Mouse (Mus musculus): Measurements from ENCODE around the gene Aoc3. TPM values are rescaled to one million over a fixed set of nuclear protein-coding genes. Genes with fewer than 3 reads are reported as not detected.
"Not testable (repeated sequence)": the region's sequence is repeated elsewhere in the genome, so short reads cannot be mapped to it uniquely, and the experiment has no call there.

The Aoc3 gene
- total RNA-seq, 2 experiments from 2014 or later = 1.6 to 2.7 TPM

DNA sequence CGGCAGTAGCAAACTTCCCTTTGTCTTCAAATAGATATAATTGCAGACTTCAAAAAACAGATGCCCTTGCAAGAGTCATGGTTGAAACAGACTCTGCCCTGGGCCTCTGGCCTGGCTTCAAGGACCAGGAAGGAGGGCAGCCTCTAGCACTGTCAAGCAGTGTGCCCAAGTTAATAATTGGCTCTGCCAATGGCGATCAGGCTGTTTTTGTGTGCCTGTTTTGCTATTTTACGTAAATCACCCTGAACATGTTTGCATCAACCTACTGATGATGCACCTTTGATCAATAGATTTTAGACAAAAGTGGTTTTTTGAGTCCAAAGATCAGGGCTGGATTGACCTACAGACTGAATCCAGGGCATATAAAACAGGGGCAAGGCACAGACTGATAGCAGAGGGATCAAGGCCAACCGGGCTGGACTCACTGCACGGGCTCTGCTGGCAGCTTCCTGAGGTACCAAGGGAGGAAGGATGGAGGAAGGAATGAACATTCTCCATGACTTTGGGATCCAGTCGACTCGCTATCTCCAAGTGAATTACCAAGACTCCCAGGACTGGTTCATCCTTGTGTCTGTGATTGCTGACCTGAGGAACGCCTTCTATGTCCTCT lies 37.0 kb downstream of the Aoc3 start, which contains the start of gene G6pc:
TSS of gene G6pc (plus strand) at position 236 of the 610 bp plus-strand sequence.
- no peak for DNase-seq (ENCODE audit: low spot score in 2 of 2)

DNA sequence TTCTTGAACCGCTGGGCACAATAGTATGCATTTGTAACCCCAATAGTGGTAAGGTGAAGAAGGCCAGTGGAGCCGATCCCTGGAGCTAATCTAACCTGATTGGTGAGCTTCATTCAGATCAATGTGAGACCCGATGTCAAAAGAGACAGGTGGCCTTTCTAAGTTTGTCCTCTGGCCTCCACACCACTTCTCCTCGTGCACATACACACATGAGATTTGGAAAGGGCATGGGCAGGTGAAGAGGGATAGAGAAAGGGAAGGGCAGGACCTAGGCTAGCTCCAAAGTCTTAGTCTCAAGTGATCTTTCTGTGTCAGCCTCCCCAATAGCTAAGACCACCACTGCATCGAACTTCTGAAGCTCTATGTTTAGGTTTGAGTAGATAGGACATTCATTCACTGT lies 39.7 kb downstream of the Aoc3 start:
- DNase-seq (ENCODE audit: low spot score in 2 of 2) = no peak

DNA sequence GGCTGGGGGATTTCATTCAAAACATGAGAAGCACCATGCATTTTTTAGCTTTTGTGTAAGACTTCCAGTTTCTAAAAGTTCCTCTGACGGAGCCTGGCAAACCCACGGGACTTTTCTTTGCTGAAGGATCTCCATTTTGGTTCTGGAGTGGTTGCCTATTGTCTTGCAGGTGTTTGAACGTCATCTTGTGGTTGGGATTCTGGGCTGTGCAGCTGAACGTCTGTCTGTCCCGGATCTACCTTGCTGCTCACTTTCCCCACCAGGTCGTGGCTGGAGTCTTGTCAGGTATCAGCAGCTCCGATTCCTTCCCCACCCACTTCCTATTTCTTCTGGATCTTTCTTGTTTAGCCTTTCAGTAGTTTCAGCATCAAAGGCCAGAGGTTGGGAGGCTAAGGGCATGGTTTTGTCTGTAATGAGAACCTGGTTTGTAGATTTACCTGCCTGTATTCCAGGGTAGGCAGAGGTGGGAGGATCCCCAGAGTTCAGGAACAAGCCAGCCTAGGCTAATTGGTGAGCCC lies 44.1 kb downstream of the Aoc3 start:
- no peak for DNase-seq (ENCODE audit: low spot score in 2 of 2)

DNA sequence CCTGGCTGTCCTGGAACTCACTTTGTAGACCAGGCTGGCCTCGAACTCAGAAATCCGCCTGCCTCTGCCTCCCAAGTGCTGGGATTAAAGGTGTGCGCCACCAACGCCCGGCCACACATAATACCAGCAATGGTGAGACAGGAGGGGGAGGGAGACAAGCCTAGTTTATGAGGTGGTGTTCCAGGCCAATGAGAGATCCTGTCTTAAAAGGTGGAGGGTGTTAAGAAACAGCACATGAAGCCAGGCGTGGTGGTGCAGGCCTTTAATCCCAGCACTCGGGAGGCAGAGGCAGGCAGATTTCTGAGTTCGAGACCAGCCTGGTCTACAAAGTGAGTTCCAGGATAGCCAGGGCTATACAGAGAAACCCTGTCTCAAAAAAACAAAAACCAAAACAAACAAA lies 47.8 kb downstream of the Aoc3 start:
- DNase-seq (ENCODE audit: low spot score in 2 of 2) = not testable (repeated sequence)

DNA sequence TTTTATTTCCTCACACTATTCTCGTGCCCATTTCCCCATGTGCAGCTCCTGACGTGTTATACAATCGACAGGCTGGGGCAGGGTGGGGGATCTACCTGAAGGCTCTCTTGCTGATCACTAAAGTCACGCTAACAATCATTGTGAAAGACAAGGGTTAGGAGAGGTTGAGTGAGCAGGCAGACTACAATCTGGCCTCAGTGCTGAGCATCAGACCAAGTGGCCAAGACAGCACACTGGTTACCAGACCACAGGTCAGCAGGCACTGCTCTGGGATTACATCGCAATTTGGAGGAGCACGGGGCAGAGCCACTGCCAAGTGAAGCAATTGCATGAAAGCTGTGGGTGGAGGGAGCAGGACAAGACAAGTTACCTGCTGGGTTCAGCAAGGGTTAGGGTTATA lies 48.5 kb downstream of the Aoc3 start:
- DNase-seq (ENCODE audit: low spot score in 2 of 2) = no peak

DNA sequence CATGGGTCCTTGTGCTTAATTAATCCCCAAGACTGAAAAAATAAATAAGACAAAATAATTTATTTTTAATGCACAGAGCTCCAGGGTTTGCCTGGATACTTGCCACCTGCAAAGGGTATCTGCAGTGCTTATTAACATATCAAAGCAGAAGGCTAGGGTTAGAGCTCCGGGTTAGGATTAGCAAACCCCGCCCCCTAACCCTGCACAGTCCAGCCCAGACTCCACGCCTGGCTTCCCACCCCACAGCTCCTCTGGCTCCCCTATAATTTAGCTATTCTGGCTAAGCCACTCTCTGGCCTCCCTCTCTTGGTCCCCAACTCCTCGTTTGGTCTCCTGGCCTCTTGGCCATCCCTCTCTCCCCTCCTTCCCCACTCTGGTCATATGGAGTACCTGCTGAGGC lies 51.4 kb downstream of the Aoc3 start:
- no peak for DNase-seq (ENCODE audit: low spot score in 2 of 2)

Small RNA genes within 50 kb of the gene (microRNA-seq; reads per million reads assigned to microRNA genes)
- gene Gm25593 = 0 reads per million in 2 experiments

Other genes starting within 250 kb of the Aoc3 start
- 10 to 100 TPM; 32.6 to 35.7 TPM for gene Coasy, start 248.0 kb upstream of the Aoc3 start, total RNA-seq (2021)
- gene Mlx, start 243.3 kb upstream of the Aoc3 start, total RNA-seq (2021) = 10 to 100 TPM; 46.3 to 49.6 TPM
- 1 to 10 TPM; 2.7 to 4.9 TPM for gene Psmc3ip, start 235.2 kb upstream of the Aoc3 start, total RNA-seq (2021)
- gene Retreg3, start 210.7 kb upstream of the Aoc3 start, total RNA-seq (2021) = 10 to 100 TPM; 57.1 to 61.1 TPM
- 10 to 100 TPM; 48.9 to 52.6 TPM for gene Tubg1, start 210.7 kb upstream of the Aoc3 start, total RNA-seq (2021)
- gene Tubg2, start 174.7 kb upstream of the Aoc3 start, total RNA-seq (2021) = 10 to 100 TPM; 36.7 to 41.0 TPM
- 100 to 1,000 TPM; 137 to 149 TPM for gene Cntnap1, start 160.1 kb upstream of the Aoc3 start, total RNA-seq (2021)
- 10 to 100 TPM; 14.2 to 16.1 TPM for gene Plekhh3, start 159.3 kb upstream of the Aoc3 start, total RNA-seq (2021)
- gene Ccr10, start 155.2 kb upstream of the Aoc3 start, total RNA-seq (2021) = under 1 TPM in 1 of 2 experiments, not detected in 1; 0.18 TPM
- 10 to 100 TPM; 38.2 to 40.0 TPM for gene Ezh1, start 104.1 kb upstream of the Aoc3 start, total RNA-seq (2021)
- gene Ramp2, start 84.6 kb upstream of the Aoc3 start, total RNA-seq (2021) = 10 to 100 TPM; 74.0 to 75.7 TPM
- gene Vps25, start 76.9 kb upstream of the Aoc3 start, total RNA-seq (2021) = 10 to 100 TPM; 72.3 to 80.9 TPM
- gene Wnk4, start 70.0 kb upstream of the Aoc3 start, total RNA-seq (2021) = 1 to 10 TPM; 6.9 to 9.4 TPM
- under 1 TPM; 0.33 to 0.46 TPM for gene Cntd1, start 51.6 kb upstream of the Aoc3 start, total RNA-seq (2021)
- gene Coa3, start 51.5 kb upstream of the Aoc3 start, total RNA-seq (2021) = 10 to 100 TPM; 82.2 to 93.7 TPM
- 100 to 1,000 TPM; 182 to 185 TPM for gene Becn1, start 28.3 kb upstream of the Aoc3 start, total RNA-seq (2021)
- 100 to 1,000 TPM; 103 to 114 TPM for gene Psme3, start 14.4 kb upstream of the Aoc3 start, total RNA-seq (2021)
- gene Aoc2, start 5.5 kb upstream of the Aoc3 start, total RNA-seq (2021) = 1 to 10 TPM; 4.8 to 5.4 TPM
- gene G6pc, start 37.0 kb downstream of the Aoc3 start, total RNA-seq (2021) = under 1 TPM in 1 of 2 experiments, not detected in 1; 0.14 TPM
- gene Aarsd1, start 87.0 kb downstream of the Aoc3 start, total RNA-seq (2021) = 10 to 100 TPM; 41.9 to 43.7 TPM
- gene Gm27029, start 94.2 kb downstream of the Aoc3 start, total RNA-seq (2021) = 1 to 10 TPM; 4.8 to 5.7 TPM
- gene Rundc1, start 94.5 kb downstream of the Aoc3 start, total RNA-seq (2021) = 10 to 100 TPM; 29.7 to 30.1 TPM
- gene Ptges3l, start 94.7 kb downstream of the Aoc3 start, total RNA-seq (2021) = 1 to 10 TPM; 3.2 to 4.8 TPM
- gene Rpl27, start 111.7 kb downstream of the Aoc3 start, total RNA-seq (2021) = 10 to 100 TPM; 45.9 to 49.9 TPM
- 1 to 10 TPM; 2.6 to 3.1 TPM for gene Ifi35, start 117.8 kb downstream of the Aoc3 start, total RNA-seq (2021)
- gene Rnd2, start 134.4 kb downstream of the Aoc3 start, total RNA-seq (2021) = 100 to 1,000 TPM; 210 to 231 TPM
- gene Vat1, start 135.6 kb downstream of the Aoc3 start, total RNA-seq (2021) = 10 to 100 TPM; 53.0 to 64.9 TPM
- 1 to 10 TPM; 1.3 to 3.2 TPM for gene Brca1, start 221.3 kb downstream of the Aoc3 start, total RNA-seq (2021)
- 100 to 1,000 TPM; 122 to 177 TPM for gene Nbr1, start 221.5 kb downstream of the Aoc3 start, total RNA-seq (2021)

Measured in layer of hippocampus, postnatal 14 days (tissue).